Mouse (Mus musculus) stomach, postnatal 0 days (tissue): Measurements from ENCODE around the gene Pigs.

Experiments used
- CTCF ChIP-seq: IDR thresholded peaks from 2 replicates; pipeline ENCODE4 v1.5.1; 2016; ENCODE audit warnings: antibody characterized with exemption, low read depth, mild to moderate bottlenecking, moderate library complexity
- EP300 ChIP-seq: optimal IDR thresholded peaks from 2 replicates; pipeline ENCODE3; 2016; ENCODE audit warnings: antibody characterized with exemption

- TF ChIP-seq CTCF (no peak), EP300 (no peak)
These were observed 17.2 kb upstream of the Pigs start for GRCm38 (mm10) chr11:78310861-78311511.
